Mouse (Mus musculus): ENCODE data around the gene 5730522E02Rik. TPM values are rescaled to one million over a fixed set of nuclear protein-coding genes. Genes with fewer than 3 reads are reported as not detected.

The 5730522E02Rik gene
- total and polyA plus RNA-seq, 3 experiments, result not detected

DNA sequence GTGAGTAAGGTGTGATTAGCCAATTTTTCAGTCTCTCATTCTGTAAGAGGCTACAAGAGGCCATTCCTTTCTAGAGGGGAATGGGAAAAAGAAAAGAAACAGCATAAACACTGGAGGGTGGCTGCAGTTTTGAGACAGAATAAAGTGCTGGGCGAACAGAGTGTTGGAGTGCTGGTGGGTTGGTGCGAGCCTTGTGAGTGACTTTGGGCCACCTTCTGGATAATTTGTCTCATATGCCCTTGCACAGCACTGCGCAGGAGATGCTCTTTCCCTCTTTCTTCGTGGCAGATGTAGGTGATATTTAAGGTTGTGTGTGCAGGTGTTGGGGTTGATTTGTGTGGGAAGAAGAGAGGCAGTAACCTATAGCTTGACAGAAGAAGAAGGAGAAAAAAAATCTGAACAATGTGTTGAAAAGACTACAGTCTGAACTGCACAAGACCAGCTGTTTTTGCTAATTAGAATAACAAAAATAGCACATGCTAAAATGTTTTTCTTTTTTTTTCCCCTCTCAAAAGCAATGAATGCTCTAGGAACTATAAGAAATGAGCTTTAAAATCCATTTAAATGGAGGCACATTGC lies 269.8 kb downstream of the 5730522E02Rik start:
- H3K9me3 ChIP-seq (replicated peaks; ENCODE audit: insufficient read depth, low read length), result no peaks in the 10 kb centered on the region
- no peak for DNase-seq (ENCODE audit: low read depth, low spot score)
- H3K79me2 ChIP-seq (ENCODE audit: control insufficient read depth, insufficient read depth, low read length, poor library complexity), result no peaks in the 10 kb centered on the region
- no peaks in the 10 kb centered on the region; a peak in 1 of 4 replicates for H3K27me3 ChIP-seq (ENCODE audit: control insufficient read depth in 1 of 2, insufficient read depth in 2 of 2, low read length in 2 of 2)
- TF ChIP-seq SMC3 (IDR thresholded peaks at IDR 0.05; ENCODE audit: low read depth, low read length) (no peak), ELF1 (IDR thresholded peaks at IDR 0.05; ENCODE audit: low read depth, low read length) (no peak), TAL1 (IDR thresholded peaks at IDR 0.05; ENCODE audit: low read length) (no peak), ZKSCAN1 (IDR thresholded peaks at IDR 0.05; ENCODE audit: low read depth, low read length) (no peak), KAT2A (conservative IDR thresholded peaks at IDR 0.05; ENCODE audit: low read depth, low read length) (no peak), USF1 (IDR thresholded peaks at IDR 0.05; ENCODE audit: low read depth, low read length) (no peak), NRF1 (IDR thresholded peaks at IDR 0.05; ENCODE audit: insufficient read depth, low read depth, low read length, poor library complexity, severe bottlenecking) (no peak), BHLHE40 (IDR thresholded peaks at IDR 0.05; ENCODE audit: borderline replicate concordance, low read depth, low read length) (no peak), GABPA (IDR thresholded peaks at IDR 0.05; ENCODE audit: low read depth, low read length) (no peak), UBTF (IDR thresholded peaks at IDR 0.05; ENCODE audit: borderline replicate concordance, insufficient read depth, low read depth, low read length) (no peak), EP300 (IDR thresholded peaks at IDR 0.05; ENCODE audit: low read depth in 1 of 2, low read length in 2 of 2) (no peak), E2F4 (IDR thresholded peaks at IDR 0.05; ENCODE audit: borderline replicate concordance, low read depth, low read length) (no peak), POLR2A (IDR thresholded peaks at IDR 0.05; ENCODE audit: control insufficient read depth in 1 of 2, insufficient read depth in 1 of 2, low read depth in 1 of 2, low read length in 2 of 2, poor library complexity in 1 of 2) (no peak), MYB (IDR thresholded peaks at IDR 0.05; ENCODE audit: low read depth, low read length) (no peak), MXI1 (IDR thresholded peaks at IDR 0.05; ENCODE audit: low read depth, low read length) (no peak), ZNF384 (IDR thresholded peaks at IDR 0.05; ENCODE audit: low read depth, low read length) (no peak), NELFE (IDR thresholded peaks at IDR 0.05; ENCODE audit: low read depth, low read length) (no peak)
- H3K27ac ChIP-seq (ENCODE audit: control insufficient read depth, low read depth, low read length), result no peak overlapping the region
- no peak overlapping the region for H3K9ac ChIP-seq (ENCODE audit: control insufficient read depth, low read depth, low read length, poor library complexity, severe bottlenecking)
- no peaks in the 10 kb centered on the region for H3K4me1 ChIP-seq (ENCODE audit: control insufficient read depth in 1 of 2, insufficient read depth in 2 of 2, low read length in 2 of 2)
- no peak overlapping the region for H3K4me3 ChIP-seq (ENCODE audit: control insufficient read depth in 1 of 2, insufficient read depth in 1 of 2, low read depth in 2 of 2, low read length in 2 of 2)
- no peaks in the 10 kb centered on the region for H3K36me3 ChIP-seq (ENCODE audit: control insufficient read depth in 1 of 2, insufficient read depth in 2 of 2, low read length in 2 of 2)

DNA sequence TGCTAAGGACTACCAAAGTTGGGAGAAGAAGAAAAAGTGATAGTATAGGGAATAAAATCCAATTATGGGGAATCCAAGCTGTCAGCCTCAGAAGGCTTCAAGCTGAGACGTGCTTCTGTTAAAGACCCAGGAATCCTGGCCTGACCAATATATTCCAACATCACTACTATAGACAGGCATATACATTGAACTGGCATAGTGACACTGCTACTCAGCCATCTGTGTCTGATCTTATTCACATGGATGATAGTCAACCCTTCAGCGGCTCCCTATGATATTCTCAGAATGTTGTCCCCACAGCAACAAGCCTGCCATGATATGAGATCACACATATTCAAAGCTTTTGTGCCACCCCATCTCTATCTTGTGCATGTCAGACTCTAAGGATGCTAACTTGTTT lies 284.3 kb downstream of the 5730522E02Rik start:
- Histone ChIP-seq H3K27ac (ENCODE audit: control insufficient read depth, low read depth, low read length) (no peak overlapping the region), H3K9ac (ENCODE audit: control insufficient read depth, low read depth, low read length, poor library complexity, severe bottlenecking) (no peak overlapping the region), H3K9me3 (replicated peaks; ENCODE audit: insufficient read depth, low read length) (no peaks in the 10 kb centered on the region), H3K79me2 (ENCODE audit: control insufficient read depth, insufficient read depth, low read length, poor library complexity) (no peaks in the 10 kb centered on the region), H3K27me3 (ENCODE audit: control insufficient read depth in 1 of 2, insufficient read depth in 2 of 2, low read length in 2 of 2) (no peaks in the 10 kb centered on the region), H3K4me3 (ENCODE audit: control insufficient read depth in 1 of 2, insufficient read depth in 1 of 2, low read depth in 2 of 2, low read length in 2 of 2) (no peak overlapping the region), H3K36me3 (ENCODE audit: control insufficient read depth in 1 of 2, insufficient read depth in 2 of 2, low read length in 2 of 2) (no peaks in the 10 kb centered on the region), H3K4me1 (ENCODE audit: control insufficient read depth in 1 of 2, insufficient read depth in 2 of 2, low read length in 2 of 2) (no peaks in the 10 kb centered on the region)
- DNase-seq (ENCODE audit: low read depth, low spot score), result no peak
- TF ChIP-seq UBTF (IDR thresholded peaks at IDR 0.05; ENCODE audit: borderline replicate concordance, insufficient read depth, low read depth, low read length) (no peak), RAD21 (IDR thresholded peaks at IDR 0.05; ENCODE audit: low read depth, low read length) (no peak), MYB (IDR thresholded peaks at IDR 0.05; ENCODE audit: low read depth, low read length) (no peak), CHD1 (IDR thresholded peaks at IDR 0.05; ENCODE audit: low read depth, low read length) (no peak), CTCF (IDR thresholded peaks at IDR 0.05 in 2 of 3, conservative IDR thresholded peaks at IDR 0.05 in 1 of 3; ENCODE audit: control insufficient read depth in 1 of 3, insufficient read depth in 1 of 3, low read depth in 2 of 3, low read length in 3 of 3, poor library complexity in 1 of 3, severe bottlenecking in 1 of 3) (no peak), MAFK (IDR thresholded peaks at IDR 0.05; ENCODE audit: borderline replicate concordance, low read depth, low read length) (no peak), ELF1 (IDR thresholded peaks at IDR 0.05; ENCODE audit: low read depth, low read length) (no peak), MYC (IDR thresholded peaks at IDR 0.05; ENCODE audit: low read depth, low read length) (no peak), EP300 (IDR thresholded peaks at IDR 0.05; ENCODE audit: low read depth in 1 of 2, low read length in 2 of 2) (no peak), MAX (IDR thresholded peaks at IDR 0.05; ENCODE audit: low read length) (no peak), BHLHE40 (IDR thresholded peaks at IDR 0.05; ENCODE audit: borderline replicate concordance, low read depth, low read length) (no peak), SMC3 (IDR thresholded peaks at IDR 0.05; ENCODE audit: low read depth, low read length) (no peak), POLR2AphosphoS5 (IDR thresholded peaks at IDR 0.05; ENCODE audit: borderline replicate concordance, low read depth, low read length) (no peak), GABPA (IDR thresholded peaks at IDR 0.05; ENCODE audit: low read depth, low read length) (no peak), ETS1 (IDR thresholded peaks at IDR 0.05; ENCODE audit: low read depth, low read length) (no peak), MXI1 (IDR thresholded peaks at IDR 0.05; ENCODE audit: low read depth, low read length) (no peak), POLR2A (IDR thresholded peaks at IDR 0.05; ENCODE audit: control insufficient read depth in 1 of 2, insufficient read depth in 1 of 2, low read depth in 1 of 2, low read length in 2 of 2, poor library complexity in 1 of 2) (no peak), ZKSCAN1 (IDR thresholded peaks at IDR 0.05; ENCODE audit: low read depth, low read length) (no peak)

Data from MEL (cell line).